Mouse (Mus musculus) ES-E14 (cell line): ENCODE results near the gene Fbxl17. TPM values are rescaled to one million over a fixed set of nuclear protein-coding genes. Genes with fewer than 3 reads are reported as not detected.

Experiments used
- DNase-seq: peaks from one replicate; pipeline ENCODE4 v3.0.0-alpha.2; 2013; ENCODE audit warnings: low read depth, low spot score
- H3K27ac ChIP-seq: 2 replicates; pipeline ENCODE4 v1.5.1; 2012; ENCODE audit warnings: low read depth, mild to moderate bottlenecking, low read length, moderate library complexity, mixed read lengths; ENCODE audit not compliant: poor library complexity, insufficient read depth, severe bottlenecking
- H3K36me3 ChIP-seq: 2 replicates; pipeline ENCODE4 v1.6.1; 2012; ENCODE audit warnings: mild to moderate bottlenecking, low read length, moderate library complexity, mixed read lengths; ENCODE audit not compliant: control insufficient read depth, poor library complexity, insufficient read depth, severe bottlenecking
- H3K4me1 ChIP-seq, 2 experiments: fragments of 150-350 bp in 1 of 2; sonication (generic) in 1 of 2; 2 replicates each; pipeline ENCODE4 v1.6.1; 2012; ENCODE audit warnings: low read length in 2 of 2, mild to moderate bottlenecking in 1 of 2, mixed read lengths in 1 of 2; ENCODE audit not compliant: control insufficient read depth in 2 of 2, insufficient read depth in 2 of 2, poor library complexity in 1 of 2
- H3K4me3 ChIP-seq, 2 experiments: fragments of 150-350 bp in 1 of 2; sonication (generic) in 1 of 2; 2 replicates each; pipeline ENCODE4 v1.5.1; 2012; ENCODE audit warnings: low read length in 2 of 2, low read depth in 1 of 2, mild to moderate bottlenecking in 1 of 2, mixed read lengths in 1 of 2; ENCODE audit not compliant: insufficient read depth in 1 of 2, poor library complexity in 1 of 2, severe bottlenecking in 1 of 2
- H3K9ac ChIP-seq: 2 replicates; pipeline ENCODE4 v1.6.1; 2012; ENCODE audit warnings: low read depth, mild to moderate bottlenecking, low read length, mixed read lengths; ENCODE audit not compliant: poor library complexity, insufficient read depth, severe bottlenecking
- H3K9me3 ChIP-seq: fragments of 150-350 bp; sonication (generic); 2 replicates; pipeline ENCODE4 v1.6.1; 2012; ENCODE audit warnings: low read depth, mild to moderate bottlenecking, low read length; ENCODE audit not compliant: control insufficient read depth, insufficient read depth
- CHD2 ChIP-seq: IDR thresholded peaks from 2 replicates; pipeline ENCODE4 v1.6.1; 2014; ENCODE audit warnings: mild to moderate bottlenecking, low read depth, low read length, inconsistent platforms
- HCFC1 ChIP-seq: IDR thresholded peaks from 2 replicates; pipeline ENCODE4 v1.6.1; 2012; ENCODE audit warnings: low read length, inconsistent platforms, borderline replicate concordance; ENCODE audit not compliant: insufficient read depth
- MAFK ChIP-seq: IDR thresholded peaks from 2 replicates; pipeline ENCODE4 v1.6.1; 2014; ENCODE audit warnings: mild to moderate bottlenecking, low read depth, low read length, inconsistent platforms; ENCODE audit not compliant: insufficient read depth
- ZC3H11A ChIP-seq: IDR thresholded peaks from 2 replicates; pipeline ENCODE4 v1.6.1; 2012; ENCODE audit warnings: low read depth, mild to moderate bottlenecking, inconsistent platforms, low read length, borderline replicate concordance
- ZNF384 ChIP-seq: IDR thresholded peaks from 2 replicates; pipeline ENCODE4 v1.6.1; 2012; ENCODE audit warnings: low read depth, low read length, inconsistent platforms
- in situ Hi-C, 2 experiments: fragments of 600-800 bp; cut with MboI; formaldehyde crosslinking; loops; one replicate each; pipeline ENCODE4 v1.15.1; 2025; ENCODE audit warnings: low sequenced_read_pairs in 2 of 2, inconsistent platforms in 1 of 2; ENCODE audit not compliant: unreplicated experiment in 2 of 2
- total RNA-seq: library from RNA; depleted of rRNA; stranded (reverse); fragments of 300-350 nt; gene quantifications from 2 replicates; pipeline ENCODE4 v1.2.3, GENCODE M21; 2012

Gene Fbxl17
- total RNA-seq, 1 experiment: 5.6 TPM

- Histone ChIP-seq H3K4me3 (no peak overlapping the region), H3K4me1 (no peaks in the 10 kb centered on the region), H3K36me3 (no peaks in the 10 kb centered on the region), H3K9me3 (no peaks in the 10 kb centered on the region), H3K9ac (no peak overlapping the region), H3K27ac (no peak overlapping the region)
- in situ Hi-C loops: no loop called here
- no peak for DNase-seq
- no peak for TF ChIP-seq ZC3H11A
- no peak for TF ChIP-seq MAFK
- TF ChIP-seq ZNF384: no peak
- no peak for TF ChIP-seq CHD2
- TF ChIP-seq HCFC1: no peak
Measured at GRCm38 (mm10) chr17:63025238-63025637, 474.6 kb downstream of the Fbxl17 start.

GRCm38 (mm10) chr17:63017605-63018167, 482.1 kb downstream of the Fbxl17 start:
- TF ChIP-seq ZC3H11A: no peak
- TF ChIP-seq CHD2: no peak
- no peak for TF ChIP-seq MAFK
- no peak for TF ChIP-seq ZNF384
- no peak for TF ChIP-seq HCFC1
- in situ Hi-C loops: no loop called here

GRCm38 (mm10) chr17:63012571-63012923, 487.3 kb downstream of the Fbxl17 start:
- Histone ChIP-seq H3K4me3 (no peak overlapping the region), H3K36me3 (no peaks in the 10 kb centered on the region), H3K27ac (no peak overlapping the region), H3K4me1 (no peaks in the 10 kb centered on the region), H3K9ac (no peak overlapping the region), H3K9me3 (no peaks in the 10 kb centered on the region)
- TF ChIP-seq ZNF384: no peak
- no peak for TF ChIP-seq HCFC1
- no peak for TF ChIP-seq MAFK
- TF ChIP-seq CHD2: no peak
- TF ChIP-seq ZC3H11A: no peak
- in situ Hi-C loops: no loop called here
- DNase-seq: no peak

More at GRCm38 (mm10) chr17:63017605-63018167, 482.1 kb downstream of the Fbxl17 start:
- DNase-seq: no peak
- Histone ChIP-seq H3K36me3 (no peaks in the 10 kb centered on the region), H3K9ac (no peak overlapping the region), H3K27ac (no peak overlapping the region), H3K4me3 (no peak overlapping the region), H3K9me3 (no peaks in the 10 kb centered on the region), H3K4me1 (no peaks in the 10 kb centered on the region)

- DNase-seq: no peak
- Histone ChIP-seq H3K4me1 (no peaks in the 10 kb centered on the region), H3K4me3 (no peak overlapping the region), H3K36me3 (no peaks in the 10 kb centered on the region), H3K27ac (no peak overlapping the region), H3K9me3 (no peaks in the 10 kb centered on the region), H3K9ac (no peak overlapping the region)
- in situ Hi-C loops: no loop called here
- TF ChIP-seq ZNF384: no peak
- no peak for TF ChIP-seq MAFK
- no peak for TF ChIP-seq HCFC1
- no peak for TF ChIP-seq ZC3H11A
- no peak for TF ChIP-seq CHD2
Measured at GRCm38 (mm10) chr17:63011893-63012570, 487.8 kb downstream of the Fbxl17 start.
